Mouse (Mus musculus): ENCODE measurements at regions not wholly inside any gene's neighbourhood (a gene's known extent, or its start where the extent isn't known, plus 50 kb on each side); places are given as distances from the start of the nearest gene placed in this dataset.

- TF ChIP-seq GATA1 (IDR thresholded peaks at IDR 0.05; ENCODE audit: low read length) (no peak), TAL1 (IDR thresholded peaks at IDR 0.05; ENCODE audit: low read length) (no peak)
These were observed 203.8 kb downstream of the Gm11011 start for GRCm38 (mm10) chr2:169383701-169384100.

Data from erythroblast, embryonic 14.5 days (primary cell).